Mouse (Mus musculus): ENCODE data around the gene Flvcr2. TPM values are rescaled to one million over a fixed set of nuclear protein-coding genes. Genes with fewer than 3 reads are reported as not detected.

Flvcr2 gene
- total and polyA plus RNA-seq, 3 experiments: 0.04 to 0.17 TPM; not detected in 1

DNA sequence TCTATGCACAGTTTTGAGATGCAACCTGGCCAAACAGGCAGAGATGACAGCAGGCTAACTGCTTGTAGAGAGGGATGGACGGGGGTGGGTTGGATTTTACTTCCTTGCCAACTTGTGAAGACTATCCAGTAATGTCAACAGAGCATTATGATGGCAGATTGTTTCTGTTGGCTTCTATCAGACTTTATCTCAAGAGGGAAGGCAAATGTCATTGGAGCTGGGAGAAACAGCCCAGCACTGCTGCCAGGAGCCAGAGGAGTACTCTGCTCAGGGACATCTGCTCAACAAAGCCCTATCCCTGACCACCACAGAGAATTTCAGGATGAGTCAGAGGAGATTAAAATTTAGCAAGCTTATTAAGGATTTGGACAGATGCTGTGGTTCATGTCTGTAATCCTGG is 18.3 kb downstream of the Flvcr2 start:
- Histone ChIP-seq H3K9me3 (replicated peaks; ENCODE audit: low read length) (no peaks in the 10 kb centered on the region), H3K36me3 (replicated peaks in 1 of 2; ENCODE audit: control insufficient read depth in 1 of 2, insufficient read depth in 1 of 2, low read length in 1 of 2) (no peaks in the 10 kb centered on the region), H3K27ac (ENCODE audit: insufficient read depth, low read depth) (no peak overlapping the region), H3K27me3 (replicated peaks) (no peaks in the 10 kb centered on the region), H3K79me2 (replicated peaks; ENCODE audit: control insufficient read depth, extremely low read depth, insufficient read depth, poor library complexity, severe bottlenecking) (no peaks in the 10 kb centered on the region), H3K4me1 (ENCODE audit: control insufficient read depth in 1 of 2, insufficient read depth in 2 of 2) (no peaks in the 10 kb centered on the region), H3K4me3 (replicated peaks in 1 of 3; ENCODE audit: low read depth in 2 of 3, low read length in 2 of 3, poor library complexity in 1 of 3) (no peak overlapping the region), H3K4me2 (ENCODE audit: insufficient read depth, low read depth, poor library complexity, severe bottlenecking) (no peak overlapping the region), H3K9ac (ENCODE audit: insufficient read depth, low read depth) (no peak overlapping the region)
- DNase-seq (ENCODE audit: extremely low read depth): no peak
- in situ Hi-C loops (cut with MboI; ENCODE audit: low pct_ligation_motif_present, low pct_unique_long_range_greater_than_20kb, low sequenced_read_pairs): no loop called here
- dilution Hi-C loops (cut with MboI; ENCODE audit: extremely low pct_ligation_motif_present, extremely low pct_unique_long_range_greater_than_20kb, low sequenced_read_pairs): no loop called here
- TF ChIP-seq TBP (conservative IDR thresholded peaks at IDR 0.05; ENCODE audit: low read depth, low read length): no peak
- TF ChIP-seq TCF12 (IDR thresholded peaks at IDR 0.05; ENCODE audit: low read depth, low read length): no peak
- no peak for TF ChIP-seq RAD21 (IDR thresholded peaks at IDR 0.05; ENCODE audit: low read depth, low read length)
- no peak for TF ChIP-seq USF2 (conservative IDR thresholded peaks at IDR 0.05; ENCODE audit: low read depth, low read length)
- no peak for TF ChIP-seq MXI1 (IDR thresholded peaks at IDR 0.05; ENCODE audit: low read depth, low read length)
- no peak for TF ChIP-seq NELFE (IDR thresholded peaks at IDR 0.05; ENCODE audit: low read depth, low read length)
- no peak for TF ChIP-seq POLR2A (IDR thresholded peaks at IDR 0.05; ENCODE audit: low read depth, low read length)
- TF ChIP-seq MYC (IDR thresholded peaks at IDR 0.05; ENCODE audit: low read depth, low read length): no peak
- no peak for TF ChIP-seq SIN3A (IDR thresholded peaks at IDR 0.05; ENCODE audit: low read length)
- TF ChIP-seq ETS1 (conservative IDR thresholded peaks at IDR 0.05; ENCODE audit: low read depth, low read length): no peak
- TF ChIP-seq KAT2A (IDR thresholded peaks at IDR 0.05; ENCODE audit: insufficient replicate concordance, low read length): no peak
- no peak for TF ChIP-seq NRF1 (IDR thresholded peaks at IDR 0.05; ENCODE audit: low read depth, low read length)

- H3K4me1 ChIP-seq (ENCODE audit: control insufficient read depth in 1 of 2, insufficient read depth in 2 of 2): peaks cover 0 to 3% of the 10 kb centered on the region in 2 experiments; a peak in 3 of 4 replicates
- DNase-seq (ENCODE audit: extremely low read depth): no peak
- dilution Hi-C loops (cut with MboI; ENCODE audit: extremely low pct_ligation_motif_present, extremely low pct_unique_long_range_greater_than_20kb, low sequenced_read_pairs) (no loop called here), in situ Hi-C loops (cut with MboI; ENCODE audit: low pct_ligation_motif_present, low pct_unique_long_range_greater_than_20kb, low sequenced_read_pairs) (no loop called here)
- no peak for TF ChIP-seq MAFK (IDR thresholded peaks at IDR 0.05; ENCODE audit: insufficient replicate concordance, low read length)
- TF ChIP-seq MAX (IDR thresholded peaks at IDR 0.05; ENCODE audit: low read length): no peak
- TF ChIP-seq ELF1 (IDR thresholded peaks at IDR 0.05; ENCODE audit: low read depth, low read length): no peak
- no peak for TF ChIP-seq BHLHE40 (IDR thresholded peaks at IDR 0.05; ENCODE audit: low read depth, low read length)
- TF ChIP-seq KAT2A (IDR thresholded peaks at IDR 0.05; ENCODE audit: insufficient replicate concordance, low read length): no peak
- no peak for TF ChIP-seq HCFC1 (IDR thresholded peaks at IDR 0.05; ENCODE audit: low read depth, low read length)
- TF ChIP-seq NRF1 (IDR thresholded peaks at IDR 0.05; ENCODE audit: low read depth, low read length): no peak
- no peak for TF ChIP-seq MXI1 (IDR thresholded peaks at IDR 0.05; ENCODE audit: low read depth, low read length)
- TF ChIP-seq NELFE (IDR thresholded peaks at IDR 0.05; ENCODE audit: low read depth, low read length): no peak
- TF ChIP-seq CTCF (conservative IDR thresholded peaks at IDR 0.05 in 1 of 2, IDR thresholded peaks at IDR 0.05 in 1 of 2; ENCODE audit: low read depth in 2 of 2, low read length in 2 of 2): no peak
- TF ChIP-seq PAX5 (IDR thresholded peaks at IDR 0.05; ENCODE audit: low read length): no peak
- no peak for TF ChIP-seq GABPA (IDR thresholded peaks at IDR 0.05; ENCODE audit: insufficient replicate concordance, low read depth, low read length)
- no peak for TF ChIP-seq ZNF384 (IDR thresholded peaks at IDR 0.05; ENCODE audit: low read depth, low read length)
- H3K36me3 ChIP-seq (replicated peaks in 1 of 2; ENCODE audit: control insufficient read depth in 1 of 2, insufficient read depth in 1 of 2, low read length in 1 of 2): no peaks in the 10 kb centered on the region
- H3K4me2 ChIP-seq (ENCODE audit: insufficient read depth, low read depth, poor library complexity, severe bottlenecking): no peak overlapping the region
- no peak overlapping the region for H3K4me3 ChIP-seq (replicated peaks in 1 of 3; ENCODE audit: low read depth in 2 of 3, low read length in 2 of 3, poor library complexity in 1 of 3)
- H3K79me2 ChIP-seq (replicated peaks; ENCODE audit: control insufficient read depth, extremely low read depth, insufficient read depth, poor library complexity, severe bottlenecking): no peaks in the 10 kb centered on the region
- no peak overlapping the region for H3K9ac ChIP-seq (ENCODE audit: insufficient read depth, low read depth)
- H3K27ac ChIP-seq (ENCODE audit: insufficient read depth, low read depth): no peak overlapping the region
- H3K27me3 ChIP-seq (replicated peaks): no peaks in the 10 kb centered on the region
- no peaks in the 10 kb centered on the region for H3K9me3 ChIP-seq (replicated peaks; ENCODE audit: low read length)
These were observed 19.9 kb downstream of the Flvcr2 start for GRCm38 (mm10) chr12:85766287-85766686.
